Mouse (Mus musculus) testis, postnatal 10 days (tissue): ENCODE data around the gene Kdm7a.

Experiments
- DNase-seq: peaks from one replicate; pipeline ENCODE4 v3.0.0; 2021; ENCODE audit warnings: low spot score

The Kdm7a gene

GRCm38 (mm10) chr6:39206581-39207461 lies at the start of gene Kdm7a:
Gene Kdm7a (minus strand): TSS chr6:39206789.
- DNase-seq: peak; percentile 90

DNA sequence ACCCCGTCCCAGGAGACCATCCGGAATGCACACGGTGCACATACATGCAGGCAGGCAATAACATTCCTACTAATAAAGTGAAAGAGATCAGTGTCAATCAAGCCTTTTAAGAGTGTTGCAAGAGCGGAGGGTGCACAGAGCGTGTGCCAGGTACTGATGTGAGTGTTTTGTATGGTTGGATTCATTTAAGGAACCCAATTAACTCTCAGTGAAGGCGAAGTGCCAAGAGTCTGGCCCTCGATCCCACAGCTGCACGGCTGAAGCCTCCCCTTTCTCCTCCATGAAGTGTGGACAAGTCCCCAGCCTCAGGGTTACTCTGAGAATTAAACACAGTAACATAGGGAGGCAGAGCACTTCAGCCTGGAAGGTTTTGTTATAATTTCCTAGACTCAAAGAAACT lies 48.7 kb upstream of the Kdm7a start:
- no peak for DNase-seq

GRCm38 (mm10) chr6:39250055-39250454 lies 43.5 kb upstream of the Kdm7a start:
- DNase-seq: no peak

GRCm38 (mm10) chr6:39249176-39249770 lies 42.7 kb upstream of the Kdm7a start:
- DNase-seq: no peak

GRCm38 (mm10) chr6:39244066-39244465 lies 37.5 kb upstream of the Kdm7a start:
- no peak for DNase-seq

- DNase-seq: no peak
Observed at GRCm38 (mm10) chr6:39243511-39243961, 36.9 kb upstream of the Kdm7a start.

GRCm38 (mm10) chr6:39242718-39243471 lies 36.3 kb upstream of the Kdm7a start:
- DNase-seq: peak; percentile 86

DNA sequence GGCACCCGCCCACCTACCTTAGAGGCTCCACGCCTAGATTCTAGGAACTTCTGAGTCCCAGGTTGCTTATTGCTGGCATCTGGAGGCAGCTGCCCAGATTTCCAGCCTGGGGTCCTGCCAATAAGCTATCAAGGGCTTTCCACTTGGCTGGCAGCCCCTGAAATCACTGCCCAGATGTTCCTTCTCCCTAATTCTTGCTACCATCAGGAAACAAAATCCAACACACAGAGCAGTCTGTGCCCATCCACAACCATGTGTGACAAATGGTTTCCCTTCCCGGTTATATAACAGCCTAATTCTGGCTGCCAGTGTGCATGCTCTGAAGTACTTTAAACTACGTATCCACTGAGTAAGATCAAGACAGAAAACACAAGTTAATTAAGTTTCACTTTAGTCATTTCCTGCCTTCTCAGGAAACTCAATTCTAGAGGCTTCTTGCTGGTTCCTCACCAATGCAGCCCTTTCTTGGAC lies 34.9 kb upstream of the Kdm7a start:
- DNase-seq: no peak

DNA sequence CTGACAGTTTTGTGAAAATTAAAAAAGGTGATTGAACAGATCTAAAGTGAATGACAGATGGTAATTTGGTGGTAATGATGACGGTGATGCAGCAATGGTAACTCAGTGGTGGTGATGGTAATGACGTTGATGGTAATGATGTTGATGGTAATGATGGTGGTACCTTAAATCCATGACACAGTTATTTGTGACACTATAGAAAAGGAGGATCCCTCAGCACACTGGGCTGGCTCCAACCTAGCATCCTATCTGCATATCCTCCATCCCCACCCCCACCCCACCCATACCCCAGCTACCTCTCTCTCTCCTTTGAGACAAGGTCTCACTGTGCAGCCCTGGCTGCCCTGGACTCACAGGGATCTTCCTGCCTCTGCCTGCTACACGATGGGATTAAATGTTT lies 34.4 kb upstream of the Kdm7a start:
- no peak for DNase-seq

DNA sequence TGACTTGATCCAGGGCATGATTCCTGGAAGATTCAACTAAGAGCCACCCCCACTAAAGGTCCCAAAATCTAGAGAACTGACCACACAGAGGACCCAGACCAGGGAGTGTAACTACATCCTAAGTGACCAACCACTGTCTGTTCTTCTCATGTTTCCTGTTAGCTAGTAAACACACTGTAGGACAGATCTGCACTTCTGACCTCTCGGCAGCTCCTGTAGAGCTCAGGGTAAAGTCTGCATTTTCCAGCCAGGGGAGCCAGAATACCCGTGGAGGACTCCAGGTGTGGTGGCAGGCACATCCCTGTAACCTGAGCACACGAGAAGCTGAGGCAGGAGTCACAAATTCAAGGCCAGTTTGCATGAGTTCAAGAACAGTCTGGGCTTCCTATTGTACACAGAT lies 31.3 kb upstream of the Kdm7a start:
- no peak for DNase-seq

GRCm38 (mm10) chr6:39232617-39233016 lies 26.0 kb upstream of the Kdm7a start:
- DNase-seq: no peak

- no peak for DNase-seq
Observed at GRCm38 (mm10) chr6:39230664-39231063, 24.1 kb upstream of the Kdm7a start.

DNA sequence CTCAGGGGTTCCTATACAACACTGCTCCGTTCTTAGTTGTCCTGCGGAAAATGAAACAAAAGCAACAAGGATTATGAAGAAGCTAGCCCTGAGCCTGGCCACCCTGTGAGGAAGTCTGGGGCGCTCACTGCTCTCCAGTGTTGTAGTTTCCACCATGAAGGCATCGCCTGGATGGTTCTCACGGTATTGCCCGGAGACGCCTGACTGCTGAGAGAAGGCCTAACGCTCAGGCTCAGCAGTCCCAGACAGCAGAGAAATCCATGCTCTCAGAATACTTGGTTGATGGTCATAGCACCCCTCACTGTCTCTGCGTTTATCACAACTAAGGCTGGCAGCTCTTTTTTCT lies 20.0 kb upstream of the Kdm7a start:
- DNase-seq: no peak

- no peak for DNase-seq
Observed at GRCm38 (mm10) chr6:39225876-39226609, 19.5 kb upstream of the Kdm7a start.

GRCm38 (mm10) chr6:39223328-39223885 lies 16.8 kb upstream of the Kdm7a start:
- DNase-seq: no peak

DNA sequence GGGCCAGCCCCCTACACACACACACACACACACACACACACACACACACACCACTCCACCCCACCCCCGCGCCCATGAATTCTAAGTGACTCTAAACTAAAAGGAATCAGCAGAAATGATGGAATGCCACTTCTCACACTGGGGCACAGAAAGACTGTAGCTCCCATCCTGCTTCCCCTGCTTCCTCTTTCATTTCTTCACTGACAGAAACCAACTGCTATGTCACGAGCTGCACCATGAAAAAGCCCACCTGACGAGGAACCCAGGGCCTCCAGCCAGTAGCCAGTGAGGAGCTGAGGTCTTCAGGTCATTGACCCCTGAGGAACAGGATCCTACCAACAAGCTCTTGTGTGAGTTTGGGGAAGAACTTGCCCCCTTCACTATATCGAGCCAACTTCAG lies 15.9 kb upstream of the Kdm7a start:
- no peak for DNase-seq

DNA sequence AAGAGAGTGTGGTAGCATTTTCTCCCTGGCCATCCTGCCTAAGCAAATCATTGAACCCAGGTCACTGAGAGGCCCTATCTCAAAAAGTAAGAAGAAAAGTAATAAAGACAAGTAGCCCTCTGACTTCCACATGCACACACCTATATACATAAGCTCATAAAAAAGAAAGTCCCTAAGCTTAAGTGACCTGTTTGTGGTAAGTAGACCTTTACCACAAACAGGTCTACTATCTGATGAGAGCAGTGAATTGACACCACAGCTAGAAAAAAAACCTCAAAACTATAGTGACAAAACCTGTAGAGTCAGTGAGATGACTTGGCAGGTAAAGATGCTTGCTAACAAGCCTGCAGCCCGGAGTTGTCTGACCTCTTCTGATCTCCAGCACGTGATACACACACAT lies 11.4 kb upstream of the Kdm7a start:
- DNase-seq: no peak

DNA sequence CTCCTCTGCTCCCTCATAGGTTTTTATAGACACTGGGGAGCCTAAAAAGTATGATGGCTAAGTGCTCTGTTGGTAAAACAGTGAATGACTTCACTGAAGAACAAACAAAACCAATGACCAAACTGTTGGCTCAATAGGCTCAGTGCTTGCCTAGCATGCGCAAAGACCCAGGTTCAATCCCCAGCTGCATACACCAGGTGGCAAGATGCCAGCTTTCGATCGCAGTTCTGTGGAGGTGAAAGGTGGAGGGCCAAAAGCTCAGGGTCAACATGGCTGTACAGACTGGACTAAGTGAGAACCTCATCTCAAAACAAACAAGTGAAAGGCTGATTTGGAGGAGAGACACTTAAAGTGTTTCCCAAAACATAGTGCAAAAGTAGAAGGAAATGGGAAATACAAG lies 10.5 kb upstream of the Kdm7a start:
- no peak for DNase-seq

DNA sequence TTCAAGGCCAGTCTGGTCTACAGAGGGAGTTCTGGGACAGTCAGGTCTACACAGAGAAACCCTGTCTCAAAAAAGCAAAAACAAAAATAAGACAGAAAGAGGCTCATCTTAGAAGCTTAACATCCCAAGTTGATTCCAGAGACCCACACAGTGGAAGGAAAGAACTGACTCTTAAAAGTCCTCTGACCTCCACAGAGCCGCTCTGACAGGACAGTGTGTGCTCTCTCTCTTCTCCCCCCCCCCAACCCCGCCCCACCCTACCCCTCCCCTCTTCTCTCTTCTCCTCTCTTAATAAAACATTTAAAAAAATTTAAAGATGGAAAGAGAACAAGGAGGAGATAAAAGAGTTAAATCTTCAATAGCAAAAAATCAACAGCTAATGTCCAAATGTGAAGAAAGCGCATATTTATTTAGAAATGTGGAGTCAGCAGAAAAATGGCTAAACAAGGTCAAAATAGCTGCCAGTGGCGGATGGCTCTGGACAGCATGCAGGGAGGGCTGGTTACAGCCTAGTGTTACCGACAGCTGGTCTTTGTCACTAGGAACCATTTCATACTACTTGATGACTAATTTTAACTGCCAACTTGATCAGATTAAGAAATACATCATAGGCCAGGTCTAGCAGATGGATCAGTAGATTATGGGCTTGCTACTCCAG lies 8.5 kb upstream of the Kdm7a start:
- DNase-seq: no peak

DNA sequence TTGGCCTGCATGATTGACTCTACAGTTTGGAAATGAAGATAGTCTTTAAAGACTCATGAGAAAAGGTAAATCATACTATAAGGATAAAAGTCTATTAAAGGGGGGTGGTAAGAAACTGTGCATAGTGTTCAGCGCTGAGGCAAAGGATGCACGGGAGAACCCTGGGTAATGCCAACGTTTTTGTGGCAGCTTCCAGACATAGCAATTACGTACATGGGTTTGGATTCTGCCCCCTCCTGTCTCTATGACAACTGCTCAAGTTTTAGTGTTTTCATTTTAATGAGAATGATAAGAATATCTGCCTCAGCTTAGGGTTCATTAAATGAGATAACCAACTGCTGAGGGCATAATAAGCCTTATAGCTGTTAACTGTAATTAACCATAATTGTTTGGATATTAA lies 3.1 kb upstream of the Kdm7a start:
- DNase-seq: no peak

- no peak for DNase-seq
Observed at GRCm38 (mm10) chr6:39208181-39208580, 1.6 kb upstream of the Kdm7a start.
